Mouse (Mus musculus): ENCODE results near the gene Ncoa7.
"Not testable (repeated sequence)": the region's sequence is repeated elsewhere in the genome, so short reads cannot be mapped to it uniquely, and the experiment has no call there.

Ncoa7 gene

DNA sequence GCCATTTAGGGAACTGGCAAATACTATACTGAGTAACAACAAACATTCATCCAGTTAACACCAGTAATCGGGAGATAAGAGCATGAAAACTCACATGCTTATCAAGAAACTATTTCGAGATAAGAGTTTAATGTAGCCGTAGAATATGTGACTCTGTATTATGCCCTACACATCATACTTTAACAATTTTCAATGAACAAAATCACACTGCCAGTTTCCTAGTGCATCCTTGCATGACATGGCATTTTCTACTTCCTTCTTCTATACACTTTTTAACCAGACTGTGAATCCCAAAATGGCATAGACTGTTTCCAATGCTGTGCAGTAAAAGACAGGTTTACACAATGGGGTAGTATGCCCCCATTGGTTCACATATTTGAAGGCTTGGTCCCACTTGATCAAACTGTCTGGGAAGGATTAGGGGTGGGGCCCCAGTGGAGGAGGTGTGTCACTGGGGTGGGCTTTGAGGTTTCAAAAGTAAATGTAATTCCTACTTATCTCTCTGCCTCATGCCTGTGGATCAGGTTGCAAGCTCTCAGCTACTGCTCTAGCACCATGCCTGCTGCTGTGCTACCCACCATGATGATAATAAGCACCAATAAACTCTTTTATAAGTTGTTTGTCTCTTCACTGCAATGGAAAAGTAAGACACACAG, 15.3 kb downstream of the Ncoa7 start:
- DNase-seq (ENCODE audit: low read depth, low spot score) = no peak

GRCm38 (mm10) chr10:30786103-30786754, 16.9 kb downstream of the Ncoa7 start:
- no peak for DNase-seq (ENCODE audit: low read depth, low spot score)

GRCm38 (mm10) chr10:30780921-30781320, 22.2 kb downstream of the Ncoa7 start:
- not testable (repeated sequence) for DNase-seq (ENCODE audit: low read depth, low spot score)

DNA sequence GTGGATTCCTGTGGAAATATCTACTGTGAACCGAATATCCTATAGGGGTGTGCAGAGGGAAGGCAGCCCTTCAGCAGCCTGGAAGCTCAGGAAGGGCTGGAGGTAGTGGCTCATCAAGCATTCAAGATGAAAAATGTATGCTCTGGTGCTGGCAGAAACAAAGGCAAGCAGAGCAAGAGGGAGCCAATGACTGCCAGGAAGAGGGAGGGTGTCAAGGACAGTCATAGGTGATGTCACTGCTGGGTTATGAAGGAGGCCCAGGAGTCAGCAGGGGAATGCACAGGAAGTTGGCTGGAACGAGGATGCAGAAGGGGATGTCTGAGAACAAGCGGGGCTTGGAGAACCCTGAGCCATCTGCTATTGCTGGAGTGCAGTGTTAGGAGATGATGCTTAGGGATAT, 24.9 kb downstream of the Ncoa7 start:
- DNase-seq (ENCODE audit: low read depth, low spot score) = no peak

DNA sequence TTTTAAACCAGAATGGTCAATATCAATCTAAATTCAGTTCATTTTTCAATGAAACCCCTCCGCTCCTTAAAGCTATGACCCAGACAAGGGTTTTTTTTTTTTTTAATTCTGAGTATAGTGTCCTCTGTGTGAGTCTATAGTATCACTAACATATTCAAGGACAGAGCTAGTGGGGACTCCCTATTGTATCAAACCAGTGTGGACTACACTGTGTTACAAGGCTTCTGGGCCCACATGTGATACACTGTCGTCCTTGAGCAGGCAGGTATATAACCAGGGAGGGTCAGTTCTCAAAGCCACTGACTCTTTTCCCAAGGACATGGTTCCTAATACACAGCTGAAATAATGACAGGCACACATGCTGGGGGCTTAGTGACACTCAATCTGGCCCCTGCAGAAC, 27.1 kb downstream of the Ncoa7 start:
- DNase-seq (ENCODE audit: low read depth, low spot score) = no peak

GRCm38 (mm10) chr10:30775568-30775967, 27.6 kb downstream of the Ncoa7 start:
- DNase-seq (ENCODE audit: low read depth, low spot score) = no peak

- DNase-seq (ENCODE audit: low read depth, low spot score) = no peak
Observed at GRCm38 (mm10) chr10:30774396-30774795, 28.7 kb downstream of the Ncoa7 start.

- DNase-seq (ENCODE audit: low read depth, low spot score) = no peak
Observed at GRCm38 (mm10) chr10:30773181-30773580, 29.9 kb downstream of the Ncoa7 start.

- no peak for DNase-seq (ENCODE audit: low read depth, low spot score)
Observed at GRCm38 (mm10) chr10:30771417-30772158, 31.5 kb downstream of the Ncoa7 start.

DNA sequence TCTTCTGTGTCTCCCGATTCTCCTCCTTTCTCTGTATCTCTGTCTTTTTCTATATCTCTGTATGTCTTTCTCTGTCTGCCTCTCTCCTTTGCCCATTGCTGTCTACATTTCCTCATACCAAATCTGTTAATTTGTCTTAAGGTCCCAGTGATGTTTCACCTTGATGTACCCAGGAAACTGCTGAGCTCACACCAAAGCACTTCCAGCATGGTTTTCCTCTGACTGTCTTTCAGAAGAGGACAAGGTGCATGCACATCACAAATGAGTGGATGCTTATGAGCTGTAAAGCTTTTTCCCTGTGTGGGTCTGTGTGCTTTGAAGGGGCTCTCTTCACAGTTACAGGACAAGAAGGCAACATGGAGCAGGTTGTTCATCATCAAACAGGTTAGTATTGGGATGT, 34.3 kb downstream of the Ncoa7 start:
- no peak for DNase-seq (ENCODE audit: low read depth, low spot score)

GRCm38 (mm10) chr10:30768250-30768649, 34.9 kb downstream of the Ncoa7 start:
- no peak for DNase-seq (ENCODE audit: low read depth, low spot score)

- DNase-seq (ENCODE audit: low read depth, low spot score) = no peak
Observed at GRCm38 (mm10) chr10:30763179-30763770, 39.9 kb downstream of the Ncoa7 start.

GRCm38 (mm10) chr10:30762284-30762964, 40.7 kb downstream of the Ncoa7 start:
- no peak for DNase-seq (ENCODE audit: low read depth, low spot score)

DNA sequence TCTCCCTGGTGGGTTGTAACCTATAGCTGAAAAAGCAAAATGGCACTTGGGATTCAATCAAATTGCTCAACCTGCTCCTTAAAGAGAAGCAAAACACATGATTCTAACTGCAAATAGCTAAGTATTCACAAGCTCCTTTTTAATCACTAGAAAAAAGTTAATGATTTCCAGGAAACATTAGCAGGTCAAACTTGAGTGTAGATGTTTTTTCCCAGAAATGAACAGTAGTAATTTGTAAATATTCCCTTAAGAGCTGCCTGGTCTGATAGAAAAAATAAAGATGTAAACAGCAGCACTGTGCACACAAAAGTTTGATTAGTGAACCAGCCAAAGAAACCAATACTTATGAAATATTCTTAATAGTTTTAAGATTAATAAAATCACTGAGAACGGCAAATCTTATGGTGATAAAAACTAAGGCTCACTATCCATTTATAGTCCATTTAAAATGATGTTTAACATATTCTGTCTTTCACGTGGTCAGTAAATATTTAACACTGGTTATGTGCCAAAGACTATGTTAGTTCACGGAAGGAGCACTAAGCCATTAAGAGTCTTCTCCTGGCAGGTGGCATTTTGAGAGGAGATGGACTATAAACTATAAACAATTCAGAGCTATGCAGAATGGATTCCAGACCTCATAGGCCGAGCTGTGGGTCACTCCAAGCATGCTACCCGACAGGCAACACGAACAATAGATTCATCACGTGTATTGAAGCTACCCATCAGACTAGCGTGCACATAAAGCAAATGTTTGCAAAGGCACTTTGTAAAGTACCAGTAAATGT, 43.6 kb downstream of the Ncoa7 start:
- DNase-seq (ENCODE audit: low read depth, low spot score) = no peak

DNA sequence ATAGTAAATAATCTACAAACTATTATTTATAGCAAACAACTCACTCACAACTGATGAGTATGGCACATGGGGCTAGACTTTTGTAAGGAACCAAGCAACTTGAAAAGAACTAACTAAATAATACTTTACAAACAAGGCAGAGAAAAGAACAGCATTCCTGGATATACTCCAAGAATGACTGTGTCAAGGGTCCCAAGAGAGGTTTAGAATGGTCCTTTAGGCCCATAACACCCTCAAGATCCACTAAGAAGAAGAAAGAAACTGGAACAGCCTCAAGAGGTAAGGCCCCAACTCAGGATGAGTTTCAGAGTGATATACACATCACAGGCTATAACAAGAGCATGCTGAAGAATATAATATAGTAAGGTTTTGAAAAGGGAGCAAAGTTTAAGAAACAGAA, 47.1 kb downstream of the Ncoa7 start:
- DNase-seq (ENCODE audit: low read depth, low spot score) = no peak

GRCm38 (mm10) chr10:30754825-30755457, 48.2 kb downstream of the Ncoa7 start:
- DNase-seq (ENCODE audit: low read depth, low spot score) = no peak

- no peak for DNase-seq (ENCODE audit: low read depth, low spot score)
Observed at GRCm38 (mm10) chr10:30754082-30754481, 49.0 kb downstream of the Ncoa7 start.

DNA sequence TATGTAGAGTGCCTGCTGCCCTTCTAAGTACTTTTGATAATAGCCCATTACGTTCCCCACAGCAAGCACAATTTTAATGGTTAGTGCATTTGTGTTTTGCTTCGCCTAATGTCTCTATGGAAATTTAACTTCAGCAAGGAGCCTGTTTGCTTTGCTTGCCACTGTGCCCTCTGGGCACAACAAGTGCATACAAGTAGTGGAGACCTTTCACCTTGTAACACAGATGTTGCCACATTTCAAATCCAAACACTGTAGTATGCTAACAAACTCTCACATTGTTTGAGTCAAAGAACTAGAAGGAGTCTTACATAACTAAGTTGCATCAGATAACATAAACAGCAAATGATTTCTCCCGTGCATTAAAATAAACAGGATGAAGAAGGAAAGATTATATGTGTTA, 50.6 kb downstream of the Ncoa7 start:
- DNase-seq (ENCODE audit: low read depth, low spot score) = no peak

- no peak for DNase-seq (ENCODE audit: low read depth, low spot score)
Observed at GRCm38 (mm10) chr10:30751586-30751985, 51.5 kb downstream of the Ncoa7 start.

GRCm38 (mm10) chr10:30749807-30750206, 53.3 kb downstream of the Ncoa7 start:
- no peak for DNase-seq (ENCODE audit: low read depth, low spot score)
